Mouse (Mus musculus): Measurements from ENCODE around the gene Clrn1. TPM values are rescaled to one million over a fixed set of nuclear protein-coding genes. Genes with fewer than 3 reads are reported as not detected.

The Clrn1 gene
- polyA plus RNA-seq (2014; fragmentation: Nextera tagmentation; extraction: Ambion mirVana): 0.28 and 0.44 TPM in 2 replicates

- H3K4me1 ChIP-seq (ENCODE audit: control insufficient read depth, insufficient read depth, low read length): no peaks in the 10 kb centered on the region
- no peak within 1 kb of the TSS for H3K9ac ChIP-seq (ENCODE audit: low read length)
- H3K27ac ChIP-seq (replicated peaks; ENCODE audit: low read depth, low read length): no peak within 1 kb of the TSS
- H3K36me3 ChIP-seq (ENCODE audit: control insufficient read depth, insufficient read depth, low read length): no peaks in the 10 kb centered on the region
- H3K9me3 ChIP-seq (ENCODE audit: control insufficient read depth, low read length): no peaks in the 10 kb centered on the region
- no peak for ATAC-seq (ENCODE audit: insufficient number of reproducible peaks, low FRiP score, low TSS enrichment, low read depth)
- no peaks in the 10 kb centered on the region for H3K27me3 ChIP-seq (ENCODE audit: control insufficient read depth, insufficient read depth, low read length)
- no peak within 1 kb of the TSS for H3K4me2 ChIP-seq (ENCODE audit: low read depth, severe bottlenecking)
- no peak within 1 kb of the TSS for H3K4me3 ChIP-seq (ENCODE audit: low read depth, low read length)
- no peak for DNase-seq (ENCODE audit: low spot score)
- whole genome bisulfite sequencing: 74% methylated on average over 20 of the region's 20 CpGs
Observed at GRCm38 (mm10) chr3:58884801-58885573, at the start of gene Clrn1. Gene Clrn1, minus strand, starts transcription at chr3:58885340.

GRCm38 (mm10) chr3:58924027-58924426 lies 38.9 kb upstream of the Clrn1 start:
- no peaks in the 10 kb centered on the region for H3K4me1 ChIP-seq (ENCODE audit: control insufficient read depth, insufficient read depth, low read length)
- H3K27ac ChIP-seq (replicated peaks; ENCODE audit: low read depth, low read length): no peak overlapping the region
- no peak overlapping the region for H3K4me3 ChIP-seq (ENCODE audit: low read depth, low read length)
- no peak for ATAC-seq (ENCODE audit: insufficient number of reproducible peaks, low FRiP score, low TSS enrichment, low read depth)
- H3K36me3 ChIP-seq (ENCODE audit: control insufficient read depth, insufficient read depth, low read length): no peaks in the 10 kb centered on the region
- H3K9me3 ChIP-seq (ENCODE audit: control insufficient read depth, low read length): no peaks in the 10 kb centered on the region
- DNase-seq (ENCODE audit: low spot score): no peak
- H3K27me3 ChIP-seq (ENCODE audit: control insufficient read depth, insufficient read depth, low read length): no peaks in the 10 kb centered on the region
- H3K4me2 ChIP-seq (ENCODE audit: low read depth, severe bottlenecking): no peak overlapping the region
- 36% methylated on average over 7 of the region's 7 CpGs for WGBS
- no peak overlapping the region for H3K9ac ChIP-seq (ENCODE audit: low read length)

- Histone ChIP-seq H3K4me2 (ENCODE audit: low read depth, severe bottlenecking) (no peak overlapping the region), H3K27ac (replicated peaks; ENCODE audit: low read depth, low read length) (no peak overlapping the region), H3K27me3 (ENCODE audit: control insufficient read depth, insufficient read depth, low read length) (no peaks in the 10 kb centered on the region), H3K4me3 (ENCODE audit: low read depth, low read length) (no peak overlapping the region), H3K9ac (ENCODE audit: low read length) (no peak overlapping the region), H3K36me3 (ENCODE audit: control insufficient read depth, insufficient read depth, low read length) (no peaks in the 10 kb centered on the region), H3K4me1 (ENCODE audit: control insufficient read depth, insufficient read depth, low read length) (no peaks in the 10 kb centered on the region), H3K9me3 (ENCODE audit: control insufficient read depth, low read length) (no peaks in the 10 kb centered on the region)
- ATAC-seq (ENCODE audit: insufficient number of reproducible peaks, low FRiP score, low TSS enrichment, low read depth) (no peak), DNase-seq (ENCODE audit: low spot score) (no peak)
- 85% methylated on average over 7 of the region's 11 CpGs for WGBS
Observed at GRCm38 (mm10) chr3:58923140-58923539, 38.0 kb upstream of the Clrn1 start.

GRCm38 (mm10) chr3:58922636-58923035 lies 37.5 kb upstream of the Clrn1 start:
- H3K27me3 ChIP-seq (ENCODE audit: control insufficient read depth, insufficient read depth, low read length): no peaks in the 10 kb centered on the region
- DNase-seq (ENCODE audit: low spot score): no peak
- H3K27ac ChIP-seq (replicated peaks; ENCODE audit: low read depth, low read length): no peak overlapping the region
- H3K9me3 ChIP-seq (ENCODE audit: control insufficient read depth, low read length): no peaks in the 10 kb centered on the region
- no peaks in the 10 kb centered on the region for H3K4me1 ChIP-seq (ENCODE audit: control insufficient read depth, insufficient read depth, low read length)
- no peak overlapping the region for H3K9ac ChIP-seq (ENCODE audit: low read length)
- H3K4me3 ChIP-seq (ENCODE audit: low read depth, low read length): no peak overlapping the region
- no peak overlapping the region for H3K4me2 ChIP-seq (ENCODE audit: low read depth, severe bottlenecking)
- no peaks in the 10 kb centered on the region for H3K36me3 ChIP-seq (ENCODE audit: control insufficient read depth, insufficient read depth, low read length)
- 91% methylated on average over 7 of the region's 7 CpGs for WGBS
- ATAC-seq (ENCODE audit: insufficient number of reproducible peaks, low FRiP score, low TSS enrichment, low read depth): no peak

GRCm38 (mm10) chr3:58921316-58921715 lies 36.2 kb upstream of the Clrn1 start:
- no peak overlapping the region for H3K9ac ChIP-seq (ENCODE audit: low read length)
- H3K4me3 ChIP-seq (ENCODE audit: low read depth, low read length): no peak overlapping the region
- H3K4me1 ChIP-seq (ENCODE audit: control insufficient read depth, insufficient read depth, low read length): no peaks in the 10 kb centered on the region
- ATAC-seq (ENCODE audit: insufficient number of reproducible peaks, low FRiP score, low TSS enrichment, low read depth) (no peak), DNase-seq (ENCODE audit: low spot score) (no peak)
- no peaks in the 10 kb centered on the region for H3K27me3 ChIP-seq (ENCODE audit: control insufficient read depth, insufficient read depth, low read length)
- H3K36me3 ChIP-seq (ENCODE audit: control insufficient read depth, insufficient read depth, low read length): no peaks in the 10 kb centered on the region
- whole genome bisulfite sequencing: 86% methylated on average over 5 of the region's 5 CpGs
- H3K4me2 ChIP-seq (ENCODE audit: low read depth, severe bottlenecking): no peak overlapping the region
- H3K27ac ChIP-seq (replicated peaks; ENCODE audit: low read depth, low read length): no peak overlapping the region
- H3K9me3 ChIP-seq (ENCODE audit: control insufficient read depth, low read length): no peaks in the 10 kb centered on the region

GRCm38 (mm10) chr3:58904656-58905055 lies 19.5 kb upstream of the Clrn1 start:
- Histone ChIP-seq H3K4me3 (ENCODE audit: low read depth, low read length) (no peak overlapping the region), H3K4me1 (ENCODE audit: control insufficient read depth, insufficient read depth, low read length) (no peaks in the 10 kb centered on the region), H3K9ac (ENCODE audit: low read length) (no peak overlapping the region), H3K36me3 (ENCODE audit: control insufficient read depth, insufficient read depth, low read length) (no peaks in the 10 kb centered on the region), H3K27me3 (ENCODE audit: control insufficient read depth, insufficient read depth, low read length) (no peaks in the 10 kb centered on the region), H3K4me2 (ENCODE audit: low read depth, severe bottlenecking) (no peak overlapping the region), H3K9me3 (ENCODE audit: control insufficient read depth, low read length) (no peaks in the 10 kb centered on the region), H3K27ac (replicated peaks; ENCODE audit: low read depth, low read length) (no peak overlapping the region)
- DNase-seq (ENCODE audit: low spot score) (no peak), ATAC-seq (ENCODE audit: insufficient number of reproducible peaks, low FRiP score, low TSS enrichment, low read depth) (no peak)
- 89% methylated on average over 2 of the region's 2 CpGs for WGBS

- no peak overlapping the region for H3K27ac ChIP-seq (replicated peaks; ENCODE audit: low read depth, low read length)
- no peak overlapping the region for H3K4me3 ChIP-seq (ENCODE audit: low read depth, low read length)
- H3K27me3 ChIP-seq (ENCODE audit: control insufficient read depth, insufficient read depth, low read length): no peaks in the 10 kb centered on the region
- H3K9ac ChIP-seq (ENCODE audit: low read length): no peak overlapping the region
- DNase-seq (ENCODE audit: low spot score) (no peak), ATAC-seq (ENCODE audit: insufficient number of reproducible peaks, low FRiP score, low TSS enrichment, low read depth) (no peak)
- no peaks in the 10 kb centered on the region for H3K36me3 ChIP-seq (ENCODE audit: control insufficient read depth, insufficient read depth, low read length)
- H3K9me3 ChIP-seq (ENCODE audit: control insufficient read depth, low read length): no peaks in the 10 kb centered on the region
- no peaks in the 10 kb centered on the region for H3K4me1 ChIP-seq (ENCODE audit: control insufficient read depth, insufficient read depth, low read length)
- H3K4me2 ChIP-seq (ENCODE audit: low read depth, severe bottlenecking): no peak overlapping the region
- 90% methylated on average over 13 of the region's 13 CpGs for WGBS
Observed at GRCm38 (mm10) chr3:58902051-58902758, 17.1 kb upstream of the Clrn1 start.

GRCm38 (mm10) chr3:58895131-58895530 lies 10.0 kb upstream of the Clrn1 start:
- H3K4me1 ChIP-seq (ENCODE audit: control insufficient read depth, insufficient read depth, low read length): no peaks in the 10 kb centered on the region
- 88% methylated on average over 5 of the region's 5 CpGs for WGBS
- no peak overlapping the region for H3K4me2 ChIP-seq (ENCODE audit: low read depth, severe bottlenecking)
- no peaks in the 10 kb centered on the region for H3K27me3 ChIP-seq (ENCODE audit: control insufficient read depth, insufficient read depth, low read length)
- no peak overlapping the region for H3K27ac ChIP-seq (replicated peaks; ENCODE audit: low read depth, low read length)
- H3K4me3 ChIP-seq (ENCODE audit: low read depth, low read length): no peak overlapping the region
- no peaks in the 10 kb centered on the region for H3K36me3 ChIP-seq (ENCODE audit: control insufficient read depth, insufficient read depth, low read length)
- no peak overlapping the region for H3K9ac ChIP-seq (ENCODE audit: low read length)
- H3K9me3 ChIP-seq (ENCODE audit: control insufficient read depth, low read length): no peaks in the 10 kb centered on the region
- no peak for ATAC-seq (ENCODE audit: insufficient number of reproducible peaks, low FRiP score, low TSS enrichment, low read depth)
- DNase-seq (ENCODE audit: low spot score): no peak
